Mouse (Mus musculus): ENCODE data around the gene Tnnc1.

Tnnc1 gene

GRCm38 (mm10) chr14:31258476-31259050 is 50.5 kb downstream of the Tnnc1 start:
- no peak for DNase-seq (ENCODE audit: low spot score)

GRCm38 (mm10) chr14:31260374-31260773 is 52.3 kb downstream of the Tnnc1 start:
- DNase-seq (ENCODE audit: low spot score) = no peak

DNA sequence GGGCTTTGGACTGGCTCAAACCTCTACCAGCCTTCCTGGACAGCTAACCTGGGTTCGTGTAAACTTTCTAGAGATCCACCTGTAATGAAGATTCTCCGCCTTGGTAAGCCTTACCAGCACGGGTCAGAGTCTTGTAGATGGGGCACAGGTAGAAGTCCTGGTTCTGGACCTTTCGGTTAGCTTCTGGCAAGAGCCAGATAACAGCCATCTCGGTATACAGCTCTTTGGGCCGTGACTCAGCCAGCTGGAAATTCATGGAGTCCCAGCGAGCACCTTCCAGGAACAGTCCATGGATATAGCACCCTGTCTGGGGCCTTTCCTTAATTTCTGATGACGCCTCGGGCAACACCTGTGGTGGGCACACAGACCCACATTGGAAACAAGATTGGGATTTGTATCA is 52.8 kb downstream of the Tnnc1 start:
- no peak for DNase-seq (ENCODE audit: low spot score)
